Mouse (Mus musculus) hindbrain, postnatal 0 days (tissue): ENCODE measurements at regions not wholly inside any gene's neighbourhood (a gene's known extent, or its start where the extent isn't known, plus 50 kb on each side); places are given as distances from the start of the nearest gene placed in this dataset.

Source experiments
- ATAC-seq: fragments of 200-750 bp; cut with Nextera tagmentation; 2 replicates; pipeline ENCODE4 v1.8.0; 2017; ENCODE audit warnings: mild to moderate bottlenecking, moderate TSS enrichment, moderate library complexity
- DNase-seq: peaks from one replicate; pipeline ENCODE4 v3.0.0-alpha.2; 2015; ENCODE audit warnings: low spot score
- H3K27ac ChIP-seq: fragments of 300-500 bp; sonication (generic); 2 replicates; pipeline ENCODE4 v1.5.1; 2014; ENCODE audit warnings: mild to moderate bottlenecking
- H3K27me3 ChIP-seq: fragments of 300-500 bp; sonication (generic); 2 replicates; pipeline ENCODE4 v1.6.1; 2014; ENCODE audit warnings: low read length, mixed read lengths; ENCODE audit not compliant: insufficient read depth
- H3K36me3 ChIP-seq: fragments of 300-500 bp; sonication (generic); 2 replicates; pipeline ENCODE4 v1.6.1; 2014; ENCODE audit warnings: low read length, mixed read lengths; ENCODE audit not compliant: insufficient read depth
- H3K4me1 ChIP-seq: fragments of 300-500 bp; sonication (generic); 2 replicates; pipeline ENCODE4 v1.6.1; 2014; ENCODE audit warnings: antibody characterized with exemption, low read length, mixed read lengths; ENCODE audit not compliant: insufficient read depth
- H3K4me2 ChIP-seq: fragments of 300-500 bp; sonication (generic); 2 replicates; pipeline ENCODE4 v1.6.1; 2014; ENCODE audit warnings: low read depth, mild to moderate bottlenecking, low read length, moderate library complexity, mixed read lengths
- H3K4me3 ChIP-seq: fragments of 300-500 bp; sonication (generic); 2 replicates; pipeline ENCODE4 v1.5.1; 2014; ENCODE audit warnings: low read length
- H3K9ac ChIP-seq: fragments of 300-500 bp; sonication (generic); replicated peaks from 2 replicates; pipeline ENCODE4 v1.6.1; 2014; ENCODE audit warnings: mild to moderate bottlenecking, low read length, moderate library complexity, mixed read lengths
- H3K9me3 ChIP-seq: fragments of 300-500 bp; sonication (generic); 2 replicates; pipeline ENCODE4 v1.6.1; 2016; ENCODE audit warnings: low read length, mixed read lengths
- CTCF ChIP-seq: IDR thresholded peaks from 2 replicates; pipeline ENCODE4 v1.5.1; 2016; ENCODE audit warnings: antibody characterized with exemption, control low read depth, low read depth
- WGBS: fragments of 180-500 bp; shearing (Covaris S2); extraction: QIAGEN DNeasy Blood & Tissue Kit; methylation state at CpG from one replicate; pipeline ENCODE4 v1.1.7; 2014; 5-methylcytosine and 5-hydroxymethylcytosine counted together

- Histone ChIP-seq H3K4me1 (peaks cover 5% of the 10 kb centered on the region; the same call in 1 of the 2 replicates), H3K4me3 (no peak overlapping the region), H3K27me3 (no peaks in the 10 kb centered on the region), H3K27ac (no peak overlapping the region), H3K9ac (no peak overlapping the region), H3K9me3 (no peaks in the 10 kb centered on the region), H3K4me2 (no peak overlapping the region), H3K36me3 (no peaks in the 10 kb centered on the region)
- DNase-seq (no peak), ATAC-seq (no peak)
- WGBS = 72% methylated on average over 4 of the region's 4 CpGs
- TF ChIP-seq CTCF = no peak
These were observed 195.1 kb downstream of the Phlda1 start for GRCm38 (mm10) chr10:111701138-111701537.

GRCm38 (mm10) chr10:111702435-111702834, 196.3 kb downstream of the Phlda1 start:
- Histone ChIP-seq H3K36me3 (no peaks in the 10 kb centered on the region), H3K4me3 (no peak overlapping the region), H3K9me3 (no peaks in the 10 kb centered on the region), H3K4me1 (peaks cover 5% of the 10 kb centered on the region; the same call in 1 of the 2 replicates), H3K9ac (no peak overlapping the region), H3K27ac (no peak overlapping the region), H3K4me2 (no peak overlapping the region), H3K27me3 (no peaks in the 10 kb centered on the region)
- WGBS = 98% methylated on average over 6 of the region's 6 CpGs
- no peak for ATAC-seq
- DNase-seq = no peak
- TF ChIP-seq CTCF = no peak

DNA sequence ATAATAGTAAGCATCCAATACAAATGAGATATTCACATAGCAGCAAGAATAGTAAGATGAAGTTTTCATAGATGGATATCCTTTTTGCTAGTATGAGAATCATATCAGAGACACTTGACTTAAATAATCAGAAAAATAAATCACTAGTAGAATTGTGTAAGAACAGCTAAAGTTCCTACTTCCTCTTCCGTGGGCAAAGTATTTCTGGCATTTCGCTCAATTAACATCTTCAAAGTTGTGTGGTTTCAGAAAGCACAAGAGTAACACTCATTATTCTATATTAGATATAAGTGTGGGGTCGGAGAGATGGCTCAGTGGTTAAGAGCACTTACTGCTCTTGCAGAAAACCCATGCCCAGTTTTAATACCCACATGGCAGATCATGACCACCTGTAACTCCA, 197.4 kb downstream of the Phlda1 start:
- H3K9me3 ChIP-seq = no peaks in the 10 kb centered on the region
- no peak for ATAC-seq
- 97% methylated on average over 3 of the region's 3 CpGs for WGBS

GRCm38 (mm10) chr10:111711519-111712113, 205.5 kb downstream of the Phlda1 start:
- Histone ChIP-seq H3K27ac (no peak overlapping the region), H3K27me3 (no peaks in the 10 kb centered on the region), H3K4me2 (no peak overlapping the region), H3K36me3 (no peaks in the 10 kb centered on the region), H3K4me3 (no peak overlapping the region), H3K9ac (no peak overlapping the region), H3K4me1 (no peaks in the 10 kb centered on the region), H3K9me3 (no peaks in the 10 kb centered on the region)
- ATAC-seq = peak; percentile 51
- peak; percentile 28 for DNase-seq
- no peak for TF ChIP-seq CTCF
- WGBS = 49% methylated on average over 5 of the region's 5 CpGs

More for the DNA sequence above, 197.4 kb downstream of the Phlda1 start:
- Histone ChIP-seq H3K27ac (no peak overlapping the region), H3K36me3 (no peaks in the 10 kb centered on the region), H3K4me1 (peaks cover 5% of the 10 kb centered on the region; the same call in 1 of the 2 replicates), H3K4me3 (no peak overlapping the region), H3K4me2 (no peak overlapping the region), H3K27me3 (no peaks in the 10 kb centered on the region), H3K9ac (no peak overlapping the region)
- DNase-seq = no peak
- TF ChIP-seq CTCF = no peak

DNA sequence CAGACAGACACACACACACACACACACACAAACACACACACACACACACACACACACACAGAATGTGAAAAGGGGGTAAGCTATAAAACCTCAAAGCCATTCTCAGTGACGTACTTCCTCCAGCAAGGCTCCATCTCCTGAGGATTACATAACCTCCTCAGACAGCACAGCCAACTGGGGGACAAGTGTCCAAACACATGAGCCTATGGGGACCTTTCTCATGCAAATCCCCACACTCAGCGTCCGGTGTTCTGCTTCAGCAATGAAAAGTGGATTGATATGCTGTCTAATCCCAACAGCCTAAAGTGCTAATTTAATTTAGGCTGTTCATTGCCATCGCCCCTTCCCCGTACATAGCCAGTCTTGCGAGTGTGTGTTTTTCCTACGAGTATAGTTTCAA, 206.9 kb downstream of the Phlda1 start:
- TF ChIP-seq CTCF = no peak
- DNase-seq = no peak
- no peak overlapping the region for H3K9ac ChIP-seq

DNA sequence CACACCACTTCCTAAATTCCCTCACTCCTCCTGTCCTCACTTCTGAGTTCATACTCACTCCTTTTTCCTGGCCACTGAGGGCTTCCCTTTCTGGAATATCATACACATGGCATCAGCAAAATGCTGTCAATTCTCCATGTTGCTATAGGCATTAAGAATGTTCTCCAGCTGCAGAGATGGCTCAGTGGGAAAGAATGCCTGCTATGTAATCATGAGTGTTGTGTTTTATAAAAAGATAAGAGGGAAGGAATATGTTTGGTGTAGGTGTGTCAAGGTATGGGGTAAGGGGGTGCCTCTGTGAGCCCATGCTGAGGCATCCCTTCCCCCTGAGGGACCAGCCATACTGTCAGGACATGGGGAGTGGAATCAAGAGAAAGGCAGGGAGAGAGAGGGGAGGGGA, 207.6 kb downstream of the Phlda1 start:
- H3K9me3 ChIP-seq = no peaks in the 10 kb centered on the region
- no peaks in the 10 kb centered on the region for H3K4me1 ChIP-seq
- H3K27ac ChIP-seq = no peak overlapping the region
- H3K4me2 ChIP-seq = no peak overlapping the region
- H3K9ac ChIP-seq = no peak overlapping the region
- ATAC-seq (no peak), DNase-seq (no peak)
- no peak for TF ChIP-seq CTCF
- no peaks in the 10 kb centered on the region for H3K36me3 ChIP-seq
- H3K27me3 ChIP-seq = no peaks in the 10 kb centered on the region
- no peak overlapping the region for H3K4me3 ChIP-seq

More for the DNA sequence above, 206.9 kb downstream of the Phlda1 start:
- H3K4me1 ChIP-seq = no peaks in the 10 kb centered on the region
- no peaks in the 10 kb centered on the region for H3K9me3 ChIP-seq
- WGBS = 76% methylated on average over 7 of the region's 7 CpGs
- no peaks in the 10 kb centered on the region for H3K27me3 ChIP-seq
- no peak overlapping the region for H3K27ac ChIP-seq
- H3K4me3 ChIP-seq = no peak overlapping the region
- no peak overlapping the region for H3K4me2 ChIP-seq
- no peaks in the 10 kb centered on the region for H3K36me3 ChIP-seq
- no peak for ATAC-seq

DNA sequence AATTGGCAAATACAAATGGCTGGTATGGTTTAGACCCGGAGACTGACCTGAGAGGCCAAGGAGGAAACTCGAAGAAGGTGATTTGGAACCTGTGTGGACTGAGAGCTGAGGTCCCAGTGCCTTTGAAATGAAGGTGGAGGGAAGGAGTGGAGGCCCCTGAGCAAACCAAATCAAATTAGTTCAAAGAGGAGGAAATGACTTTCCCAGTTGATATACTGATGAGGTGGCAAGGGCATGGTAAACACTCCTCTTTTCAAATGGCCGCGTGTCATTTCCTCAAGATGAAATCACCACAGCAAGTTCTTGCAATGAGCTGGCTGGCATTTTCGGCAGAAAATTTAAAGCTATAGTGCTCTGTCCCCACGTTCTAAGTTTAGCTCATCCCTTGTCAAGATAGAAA, 209.1 kb downstream of the Phlda1 start:
- no peak overlapping the region for H3K27ac ChIP-seq
- WGBS = 83% methylated on average over 6 of the region's 6 CpGs
- no peaks in the 10 kb centered on the region for H3K9me3 ChIP-seq
- no peak overlapping the region for H3K4me3 ChIP-seq
- H3K4me1 ChIP-seq = no peaks in the 10 kb centered on the region
- H3K27me3 ChIP-seq = no peaks in the 10 kb centered on the region
- no peak for TF ChIP-seq CTCF
- no peak for DNase-seq
- H3K4me2 ChIP-seq = no peak overlapping the region
- no peak for ATAC-seq
- no peak overlapping the region for H3K9ac ChIP-seq
- H3K36me3 ChIP-seq = no peaks in the 10 kb centered on the region
